Mouse (Mus musculus) lung, postnatal 10 days (tissue): ENCODE measurements around the gene Fras1.

Source experiments
- DNase-seq: peaks from one replicate; pipeline ENCODE4 v3.0.0; 2021

Fras1 gene

DNA sequence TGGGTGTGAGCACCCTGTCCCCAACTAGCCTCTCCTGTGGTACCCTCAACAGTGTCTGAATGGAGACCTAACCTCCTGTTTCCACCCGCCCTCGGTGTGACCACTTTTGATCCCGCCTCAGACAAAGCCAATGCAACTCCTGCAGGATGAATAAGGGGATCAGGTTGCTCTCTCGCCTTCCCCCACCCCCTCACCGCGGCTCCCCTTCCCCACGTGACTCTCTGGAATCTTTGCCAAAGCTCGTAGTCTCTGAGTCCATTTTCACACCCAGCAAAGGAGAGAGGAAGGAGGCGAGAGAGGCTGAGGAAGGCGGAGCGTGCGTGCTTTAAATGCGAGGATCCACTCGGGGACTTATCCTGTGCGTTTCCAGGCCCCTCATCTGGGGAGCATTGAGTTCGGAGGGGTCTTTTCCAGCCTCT is at the start of gene Fras1:
TSS of gene Fras1 (plus strand) at position 389 of the 419 bp plus-strand sequence.
- DNase-seq, result peak; percentile 53

- no peak for DNase-seq
Observed at GRCm38 (mm10) chr5:96331048-96331737, 42.6 kb upstream of the Fras1 start.

- no peak for DNase-seq
Observed at GRCm38 (mm10) chr5:96331738-96332070, 42.1 kb upstream of the Fras1 start.

- DNase-seq, result peak; percentile 34
Observed at GRCm38 (mm10) chr5:96333963-96334362, 39.8 kb upstream of the Fras1 start.

- DNase-seq, result no peak
Observed at GRCm38 (mm10) chr5:96340564-96340963, 33.2 kb upstream of the Fras1 start.

- no peak for DNase-seq
Observed at GRCm38 (mm10) chr5:96344983-96345382, 28.8 kb upstream of the Fras1 start.

DNA sequence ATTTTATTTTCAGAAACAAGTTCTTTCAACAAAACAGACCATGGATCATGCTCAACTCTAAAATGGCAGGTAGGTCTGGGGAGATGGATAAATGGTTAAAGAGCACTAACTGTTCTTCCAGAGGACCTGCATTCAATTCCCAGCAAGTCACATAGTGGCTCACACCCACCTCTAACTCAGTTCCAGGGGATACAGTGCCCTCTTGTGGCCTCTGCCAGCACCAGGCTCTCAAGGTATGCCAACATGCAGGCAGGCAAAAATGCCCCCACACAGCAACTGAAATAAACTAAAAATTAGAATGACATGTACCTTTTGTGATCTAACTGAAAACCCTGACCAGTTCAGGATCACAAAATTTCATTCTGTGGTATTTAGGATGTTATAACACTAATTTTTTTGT is 21.8 kb upstream of the Fras1 start:
- DNase-seq, result no peak

DNA sequence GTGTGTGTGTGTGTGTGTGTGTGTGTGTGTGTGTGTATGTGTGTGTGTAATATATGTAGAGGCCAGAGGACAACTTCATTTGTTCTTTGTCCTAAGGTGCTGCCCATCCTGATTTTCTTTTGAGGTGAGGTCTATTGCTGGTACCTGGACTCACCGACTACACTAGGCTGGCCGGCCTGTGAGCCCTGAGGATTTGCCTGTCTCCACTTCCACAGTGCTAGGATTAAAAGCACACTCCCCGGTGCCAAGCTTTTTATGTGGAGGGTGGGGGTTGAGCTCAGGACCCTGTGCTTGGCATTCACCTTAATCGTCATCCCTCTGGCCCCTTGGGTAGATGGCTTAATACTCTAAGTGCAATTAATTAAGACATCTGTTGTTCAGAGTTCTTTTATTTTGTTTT is 9.8 kb upstream of the Fras1 start:
- DNase-seq, result no peak

- no peak for DNase-seq
Observed at GRCm38 (mm10) chr5:96365590-96365989, 8.2 kb upstream of the Fras1 start.

DNA sequence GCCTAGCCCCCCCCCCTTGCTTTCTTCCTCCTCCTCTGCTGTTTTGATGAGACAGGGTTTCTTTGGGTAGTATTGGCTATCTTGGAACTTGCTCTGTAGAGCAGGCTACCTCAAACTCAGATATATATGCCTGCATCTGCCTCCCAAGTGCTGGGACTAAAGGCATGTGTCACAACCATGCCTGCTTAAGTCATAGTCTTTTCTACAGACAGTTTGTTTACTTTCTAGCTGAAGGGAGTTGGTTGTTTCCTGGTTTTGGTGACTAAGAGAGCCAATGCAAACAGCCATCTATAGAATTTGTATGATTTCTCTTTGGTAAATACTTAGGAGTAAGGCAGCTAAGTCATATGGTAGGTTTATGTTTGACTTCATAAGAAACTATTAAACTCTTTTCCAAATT is 6.5 kb upstream of the Fras1 start:
- DNase-seq, result no peak

DNA sequence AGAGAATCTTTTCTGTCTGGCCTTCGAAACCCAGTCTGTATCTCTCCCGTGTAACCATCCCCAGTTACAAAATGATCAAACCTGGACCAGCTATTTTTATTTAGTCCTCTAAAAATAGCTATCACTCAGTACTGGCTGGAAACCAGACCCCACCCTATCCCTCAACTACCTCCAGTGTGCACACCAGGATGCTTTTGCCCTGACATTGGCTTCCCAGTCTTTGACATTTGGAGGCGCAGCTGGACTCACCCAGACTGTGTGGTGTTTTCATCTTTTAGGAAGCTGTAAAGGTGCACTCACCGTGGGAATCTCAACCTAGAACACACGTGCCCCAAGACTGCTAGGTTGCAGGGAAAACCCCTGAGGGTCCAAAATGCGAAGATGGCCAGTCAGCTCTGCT is 649 bp upstream of the Fras1 start:
- no peak for DNase-seq

DNA sequence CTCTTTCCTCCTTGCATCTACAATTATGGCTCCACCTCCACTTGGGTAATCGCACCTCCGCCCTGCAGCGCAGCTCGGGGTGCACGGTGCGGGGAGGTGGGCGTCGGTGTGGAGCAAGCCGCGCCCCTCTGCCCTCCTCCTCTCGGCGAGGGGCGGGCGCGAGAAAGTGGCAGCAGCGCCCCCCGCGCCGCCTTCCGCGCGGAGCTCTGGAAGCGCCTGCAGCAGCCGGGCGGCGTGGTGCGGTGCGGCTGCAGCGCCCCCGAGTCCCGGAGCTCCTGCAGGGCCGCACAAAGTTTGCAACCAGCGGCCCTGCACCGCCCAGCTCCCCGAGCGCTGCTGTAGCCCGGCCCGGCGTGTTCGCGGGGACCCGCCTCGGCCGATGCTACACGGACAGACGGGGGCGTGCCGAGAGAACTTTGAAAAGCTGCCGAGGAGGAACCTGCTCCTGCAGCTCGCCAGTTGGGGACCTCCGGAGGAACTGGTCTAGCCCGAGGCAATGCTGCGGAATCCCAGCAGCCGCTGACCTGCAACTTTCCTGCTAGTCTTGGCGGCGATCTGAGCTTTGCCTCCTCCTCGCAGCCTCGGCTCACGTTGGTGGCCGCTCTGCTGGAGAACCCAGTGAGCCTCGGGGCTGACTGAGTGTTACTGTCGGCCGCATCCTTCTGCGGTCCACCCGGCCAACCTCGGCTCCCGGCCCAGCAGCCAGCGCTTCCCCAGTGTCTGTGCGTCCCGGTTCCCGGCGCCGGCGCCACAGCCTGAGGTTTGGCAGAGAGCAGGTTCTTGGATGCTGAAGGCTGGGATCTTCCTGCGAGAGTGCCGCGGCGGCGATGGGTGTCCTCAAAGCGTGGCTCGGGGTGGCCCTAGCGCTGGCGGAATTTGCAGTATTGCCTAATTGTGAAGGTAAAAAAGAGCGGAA is 489 bp downstream of the Fras1 start:
- DNase-seq, result peak; percentile 66

- DNase-seq, result no peak
Observed at GRCm38 (mm10) chr5:96375391-96375831, 1.7 kb downstream of the Fras1 start.

DNA sequence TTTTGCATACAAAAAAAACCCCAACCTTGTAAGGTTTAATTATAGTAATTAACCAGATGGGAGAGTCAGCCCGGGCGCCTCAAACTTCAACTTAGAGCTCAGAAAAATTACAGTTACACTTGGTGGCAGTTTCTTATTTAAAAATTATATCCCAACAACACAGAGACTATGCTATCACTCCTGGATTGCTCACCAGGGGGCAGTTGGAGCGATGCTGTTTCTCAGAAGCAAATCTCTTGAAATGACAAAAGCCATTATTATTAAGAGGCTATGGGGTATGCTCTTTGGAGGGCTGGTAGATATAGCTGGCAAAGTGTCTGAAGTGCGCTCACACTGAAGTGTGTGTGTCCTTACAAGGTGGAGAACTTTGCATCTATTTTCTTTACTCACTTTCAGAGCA is 2.5 kb downstream of the Fras1 start:
- DNase-seq, result peak; percentile 18

- DNase-seq, result no peak
Observed at GRCm38 (mm10) chr5:96386138-96386933, 12.6 kb downstream of the Fras1 start.

- DNase-seq, result no peak
Observed at GRCm38 (mm10) chr5:96388306-96388705, 14.6 kb downstream of the Fras1 start.

DNA sequence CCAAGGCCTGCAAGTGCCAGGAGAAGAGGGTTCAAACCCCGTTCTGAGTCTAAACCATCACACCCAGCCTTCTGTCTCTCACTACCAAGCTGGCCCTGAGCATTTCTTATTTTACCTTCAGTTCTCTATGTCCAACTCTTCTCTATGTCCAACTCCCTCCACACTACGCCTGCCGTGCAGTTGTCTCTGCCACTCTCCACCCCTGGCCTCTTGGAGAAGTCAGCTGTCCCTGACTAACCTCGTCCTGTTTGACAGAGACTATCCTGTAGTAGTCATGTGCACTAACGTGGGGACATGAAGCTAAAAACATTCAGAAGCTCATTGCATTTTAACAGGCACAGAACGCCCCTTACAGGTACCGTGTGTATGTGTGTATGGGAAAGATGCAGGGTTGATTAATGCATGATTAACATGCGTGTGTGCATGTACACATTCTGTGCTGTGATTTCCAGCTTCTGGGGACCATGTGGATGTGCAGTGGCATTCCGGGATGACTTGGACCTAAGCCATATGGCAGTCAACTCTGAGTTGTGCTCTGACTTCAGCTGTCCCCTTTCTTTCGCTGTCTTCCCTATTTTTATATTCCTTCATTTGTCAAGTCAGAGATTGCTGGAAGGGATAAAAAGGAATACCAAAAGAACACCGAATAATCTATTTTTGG is 16.3 kb downstream of the Fras1 start:
- DNase-seq, result no peak

- DNase-seq, result no peak
Observed at GRCm38 (mm10) chr5:96391086-96391485, 17.3 kb downstream of the Fras1 start.

GRCm38 (mm10) chr5:96394947-96395346 is 21.2 kb downstream of the Fras1 start:
- no peak for DNase-seq

DNA sequence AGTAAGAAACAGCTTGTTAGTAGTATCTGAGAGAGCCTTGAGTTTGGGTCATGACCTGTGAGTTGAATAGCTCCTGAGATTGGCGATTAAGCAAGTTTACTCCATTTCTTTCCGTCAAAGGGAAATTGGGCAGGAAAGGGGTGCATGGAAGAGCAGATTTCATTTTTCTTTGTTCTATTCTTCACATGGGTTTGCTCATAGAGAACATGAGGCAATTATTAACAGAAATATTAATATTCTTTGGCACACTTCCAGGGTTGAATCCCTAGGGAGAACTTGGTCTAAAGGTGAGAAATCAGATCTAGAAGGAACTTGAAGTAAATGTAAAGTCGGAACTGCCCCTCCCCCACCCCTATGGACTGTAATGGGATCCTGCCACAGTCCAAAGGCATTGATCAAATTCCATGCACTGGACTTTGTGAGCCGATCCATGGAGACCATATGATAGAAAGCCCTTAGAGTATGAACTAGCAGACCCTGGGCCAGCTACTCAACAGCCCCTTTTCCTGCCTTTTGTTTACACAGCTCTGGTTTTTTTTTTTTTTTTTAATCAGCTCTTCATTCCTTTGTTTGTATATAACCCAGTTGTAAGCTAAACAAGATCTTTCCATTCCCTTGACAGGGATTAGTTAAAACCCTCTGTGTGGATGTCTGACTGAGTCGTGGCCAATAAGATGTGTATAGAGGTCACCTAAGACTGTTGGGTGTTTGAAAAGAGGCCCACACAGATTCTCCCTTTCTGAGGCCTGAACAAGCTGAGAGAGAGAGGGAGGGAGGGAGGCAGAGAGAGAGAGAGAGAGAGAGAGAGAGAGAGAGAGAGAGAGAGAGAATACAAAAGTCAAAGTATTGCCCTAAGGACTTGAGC is 22.3 kb downstream of the Fras1 start:
- no peak for DNase-seq

- no peak for DNase-seq
Observed at GRCm38 (mm10) chr5:96402555-96402954, 28.8 kb downstream of the Fras1 start.
